Mouse (Mus musculus): Measurements from ENCODE around the gene Tex261. TPM values are rescaled to one million over a fixed set of nuclear protein-coding genes. Genes with fewer than 3 reads are reported as not detected.

Gene Tex261
- polyA plus RNA-seq, 1 experiment from 2014 or later, result 101 TPM

- Histone ChIP-seq H3K27ac (ENCODE audit: low read length) (no peak overlapping the region), H3K9me3 (ENCODE audit: low read length) (no peaks in the 10 kb centered on the region), H3K27me3 (replicated peaks; ENCODE audit: insufficient read depth, low read length) (no peaks in the 10 kb centered on the region), H3K36me3 (ENCODE audit: insufficient read depth, low read length) (no peaks in the 10 kb centered on the region), H3K4me2 (replicated peaks; ENCODE audit: low read depth, low read length) (no peak overlapping the region), H3K9ac (replicated peaks; ENCODE audit: low read depth) (no peak overlapping the region), H3K4me1 (ENCODE audit: insufficient read depth, low read depth, low read length) (no peaks in the 10 kb centered on the region), H3K4me3 (ENCODE audit: low read depth, low read length) (no peak overlapping the region)
- TF ChIP-seq CTCF (IDR thresholded peaks at IDR 0.05), result no peak
- no peak for TF ChIP-seq EP300 (IDR thresholded peaks at IDR 0.05)
- 39% methylated on average over 5 of the region's 5 CpGs for WGBS
- ATAC-seq, result no peak
- no peak for DNase-seq (ENCODE audit: low spot score)
These were observed 7.1 kb downstream of the Tex261 start for GRCm38 (mm10) chr6:83768485-83768884.

- TF ChIP-seq EP300 (IDR thresholded peaks at IDR 0.05), result no peak
- no peak for TF ChIP-seq CTCF (IDR thresholded peaks at IDR 0.05)
- 87% methylated on average over 3 of the region's 3 CpGs for WGBS
- DNase-seq (ENCODE audit: low spot score) (no peak), ATAC-seq (no peak)
- Histone ChIP-seq H3K27me3 (replicated peaks; ENCODE audit: insufficient read depth, low read length) (no peaks in the 10 kb centered on the region), H3K9me3 (ENCODE audit: low read length) (no peaks in the 10 kb centered on the region), H3K4me1 (ENCODE audit: insufficient read depth, low read depth, low read length) (0 out of 2 replicates have a peak, but pooled peaks cover 5% of the 10 kb centered on the region), H3K27ac (ENCODE audit: low read length) (no peak overlapping the region), H3K4me3 (ENCODE audit: low read depth, low read length) (no peak overlapping the region), H3K36me3 (ENCODE audit: insufficient read depth, low read length) (no peaks in the 10 kb centered on the region), H3K4me2 (replicated peaks; ENCODE audit: low read depth, low read length) (no peak overlapping the region), H3K9ac (replicated peaks; ENCODE audit: low read depth) (no peak overlapping the region)
These were observed 8.6 kb downstream of the Tex261 start for GRCm38 (mm10) chr6:83766982-83767381.

GRCm38 (mm10) chr6:83762880-83763431 is 12.7 kb downstream of the Tex261 start:
- H3K4me1 ChIP-seq (ENCODE audit: insufficient read depth, low read depth, low read length), result 0 out of 2 replicates have a peak, but pooled peaks cover 5% of the 10 kb centered on the region
- H3K27me3 ChIP-seq (replicated peaks; ENCODE audit: insufficient read depth, low read length), result peaks cover 20% of the 10 kb centered on the region
- TF ChIP-seq CTCF (IDR thresholded peaks at IDR 0.05), result peak; percentile 52
- no peak for TF ChIP-seq EP300 (IDR thresholded peaks at IDR 0.05)
- H3K27ac ChIP-seq (ENCODE audit: low read length), result no peak overlapping the region
- H3K4me3 ChIP-seq (ENCODE audit: low read depth, low read length), result peak overlapping the region; percentile 14; the same call in 1 of the 2 replicates
- peak overlapping the region; percentile 51 for H3K4me2 ChIP-seq (replicated peaks; ENCODE audit: low read depth, low read length)
- no peaks in the 10 kb centered on the region for H3K9me3 ChIP-seq (ENCODE audit: low read length)
- WGBS, result 2% methylated on average over 35 of the region's 35 CpGs
- ATAC-seq (peak; percentile 84), DNase-seq (ENCODE audit: low spot score) (peak; percentile 68)
- no peak overlapping the region for H3K9ac ChIP-seq (replicated peaks; ENCODE audit: low read depth)
- no peaks in the 10 kb centered on the region for H3K36me3 ChIP-seq (ENCODE audit: insufficient read depth, low read length)

- H3K4me3 ChIP-seq (ENCODE audit: low read depth, low read length), result peak within 1 kb of the TSS; percentile 14; the same call in 1 of the 2 replicates
- 24% methylated on average over 6 of the region's 6 CpGs for WGBS
- ATAC-seq, result no peak
- H3K9ac ChIP-seq (replicated peaks; ENCODE audit: low read depth), result no peak within 1 kb of the TSS
- H3K27ac ChIP-seq (ENCODE audit: low read length), result no peak within 1 kb of the TSS
- H3K4me2 ChIP-seq (replicated peaks; ENCODE audit: low read depth, low read length), result peak within 1 kb of the TSS; percentile 51
- H3K36me3 ChIP-seq (ENCODE audit: insufficient read depth, low read length), result no peaks in the 10 kb centered on the region
- TF ChIP-seq EP300 (IDR thresholded peaks at IDR 0.05) (no peak), CTCF (IDR thresholded peaks at IDR 0.05) (no peak)
- DNase-seq (ENCODE audit: low spot score), result no peak
- H3K9me3 ChIP-seq (ENCODE audit: low read length), result no peaks in the 10 kb centered on the region
- H3K27me3 ChIP-seq (replicated peaks; ENCODE audit: insufficient read depth, low read length), result peaks cover 26% of the 10 kb centered on the region
- 0 out of 2 replicates have a peak, but pooled peaks cover 5% of the 10 kb centered on the region for H3K4me1 ChIP-seq (ENCODE audit: insufficient read depth, low read depth, low read length)
These were observed 13.3 kb downstream of the Tex261 start, which contains the start of gene Ankrd53 for GRCm38 (mm10) chr6:83762344-83762743. Gene Ankrd53, plus strand, starts transcription at chr6:83762644.

GRCm38 (mm10) chr6:83756051-83756450 is 19.6 kb downstream of the Tex261 start:
- DNase-seq (ENCODE audit: low spot score) (no peak), ATAC-seq (no peak)
- no peak overlapping the region for H3K9ac ChIP-seq (replicated peaks; ENCODE audit: low read depth)
- no peaks in the 10 kb centered on the region for H3K4me1 ChIP-seq (ENCODE audit: insufficient read depth, low read depth, low read length)
- no peak overlapping the region for H3K4me2 ChIP-seq (replicated peaks; ENCODE audit: low read depth, low read length)
- no peaks in the 10 kb centered on the region for H3K36me3 ChIP-seq (ENCODE audit: insufficient read depth, low read length)
- H3K27me3 ChIP-seq (replicated peaks; ENCODE audit: insufficient read depth, low read length), result peaks cover 20% of the 10 kb centered on the region; the same call in 1 of the 2 replicates
- TF ChIP-seq EP300 (IDR thresholded peaks at IDR 0.05) (no peak), CTCF (IDR thresholded peaks at IDR 0.05) (no peak)
- H3K4me3 ChIP-seq (ENCODE audit: low read depth, low read length), result no peak overlapping the region
- WGBS, result 63% methylated on average over 9 of the region's 9 CpGs
- no peaks in the 10 kb centered on the region for H3K9me3 ChIP-seq (ENCODE audit: low read length)
- H3K27ac ChIP-seq (ENCODE audit: low read length), result no peak overlapping the region

- Histone ChIP-seq H3K4me3 (ENCODE audit: low read depth, low read length) (no peak overlapping the region), H3K27me3 (replicated peaks; ENCODE audit: insufficient read depth, low read length) (no peaks in the 10 kb centered on the region), H3K4me2 (replicated peaks; ENCODE audit: low read depth, low read length) (no peak overlapping the region), H3K4me1 (ENCODE audit: insufficient read depth, low read depth, low read length) (no peaks in the 10 kb centered on the region), H3K27ac (ENCODE audit: low read length) (no peak overlapping the region), H3K9me3 (ENCODE audit: low read length) (no peaks in the 10 kb centered on the region), H3K36me3 (ENCODE audit: insufficient read depth, low read length) (no peaks in the 10 kb centered on the region), H3K9ac (replicated peaks; ENCODE audit: low read depth) (no peak overlapping the region)
- peak; percentile 56 for DNase-seq (ENCODE audit: low spot score)
- ATAC-seq, result no peak
- WGBS, result 10% methylated on average over 11 of the region's 11 CpGs
- TF ChIP-seq CTCF (IDR thresholded peaks at IDR 0.05) (peak; percentile 91), EP300 (IDR thresholded peaks at IDR 0.05) (no peak)
These were observed 25.4 kb downstream of the Tex261 start for GRCm38 (mm10) chr6:83750171-83750684.

Data from lung, postnatal 0 days (tissue).